Mouse (Mus musculus): ENCODE measurements around the gene Bcas2. TPM values are rescaled to one million over a fixed set of nuclear protein-coding genes. Genes with fewer than 3 reads are reported as not detected.
"Not testable (repeated sequence)": the region's sequence is repeated elsewhere in the genome, so short reads cannot be mapped to it uniquely, and the experiment has no call there.

Gene Bcas2
- polyA plus RNA-seq, 1 experiment = 25.4 TPM

DNA sequence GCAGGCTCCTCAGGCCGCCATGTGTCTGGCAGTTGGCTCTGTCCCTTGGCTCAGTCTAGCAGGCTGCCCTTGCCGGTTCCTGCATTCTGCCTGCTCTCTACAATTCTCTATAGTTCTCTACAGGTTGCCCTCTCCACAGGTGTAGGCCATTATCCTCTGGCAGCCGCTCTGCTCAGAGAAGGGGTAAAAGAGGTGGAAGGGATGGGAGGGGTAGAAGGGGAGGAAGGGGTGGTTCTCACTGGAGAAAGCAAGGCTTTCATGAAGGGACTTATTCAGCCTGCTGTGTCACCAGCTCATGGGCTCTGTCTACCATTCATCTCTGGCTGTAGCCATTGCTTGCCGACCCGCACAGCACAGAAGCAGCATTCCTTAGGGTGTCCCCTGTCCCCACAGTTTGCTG lies 17.0 kb downstream of the Bcas2 start:
- WGBS = 68% methylated on average over 5 of the region's 5 CpGs
- no peak for DNase-seq
- Histone ChIP-seq H3K4me1 (ENCODE audit: control insufficient read depth, insufficient read depth, low read length) (no peaks in the 10 kb centered on the region), H3K4me3 (replicated peaks; ENCODE audit: extremely low read depth, low read depth, low read length) (no peak overlapping the region)
- no peak for TF ChIP-seq POLR2A (IDR thresholded peaks at IDR 0.05; ENCODE audit: borderline replicate concordance, extremely low read depth, low read depth, low read length)

DNA sequence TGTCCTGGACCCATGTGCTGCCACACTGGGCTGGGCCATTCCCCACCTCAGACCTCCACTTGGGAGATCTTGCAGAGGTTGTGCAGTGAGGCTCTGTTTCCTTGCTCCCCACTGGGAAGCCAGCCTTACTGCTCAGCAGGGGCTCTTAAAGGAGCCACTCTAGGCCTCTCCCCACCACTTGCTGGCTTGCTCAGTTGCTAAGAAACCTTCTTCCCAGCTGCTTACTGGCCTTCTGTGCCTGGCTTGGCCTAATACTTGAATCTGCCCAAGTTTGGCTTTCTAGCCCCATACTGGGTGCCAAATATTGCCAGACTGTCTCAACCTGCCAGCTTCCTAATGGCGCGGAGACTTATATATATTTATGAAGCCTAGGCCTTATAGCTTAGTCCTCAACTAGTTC lies 17.4 kb downstream of the Bcas2 start:
- H3K4me3 ChIP-seq (replicated peaks; ENCODE audit: extremely low read depth, low read depth, low read length) = no peak overlapping the region
- no peaks in the 10 kb centered on the region for H3K4me1 ChIP-seq (ENCODE audit: control insufficient read depth, insufficient read depth, low read length)
- no peak for DNase-seq
- 93% methylated on average over 2 of the region's 2 CpGs for WGBS
- TF ChIP-seq POLR2A (IDR thresholded peaks at IDR 0.05; ENCODE audit: borderline replicate concordance, extremely low read depth, low read depth, low read length) (no peak), CTCF (IDR thresholded peaks at IDR 0.05; ENCODE audit: insufficient read depth, low read length) (no peak)

DNA sequence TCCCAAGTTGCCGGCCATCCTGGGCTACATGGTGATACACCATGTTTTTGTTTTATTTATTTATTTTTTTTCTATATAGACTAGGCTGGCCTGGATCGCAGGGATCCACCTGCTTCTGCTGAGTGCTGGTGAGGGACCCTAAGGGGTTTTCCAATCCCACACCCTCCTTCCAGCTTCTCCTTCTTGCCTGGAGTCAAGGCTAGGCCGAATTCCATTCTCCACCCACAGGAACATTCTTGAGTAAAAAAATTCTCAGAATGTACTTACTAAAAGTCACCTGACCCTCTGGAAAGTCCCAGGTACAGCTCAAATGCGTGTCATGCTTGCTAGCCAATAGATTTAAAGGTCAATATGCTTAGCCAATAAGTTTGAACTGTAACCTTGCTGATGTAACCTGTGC lies 20.7 kb downstream of the Bcas2 start:
- no peak overlapping the region for H3K4me3 ChIP-seq (replicated peaks; ENCODE audit: extremely low read depth, low read depth, low read length)
- no peaks in the 10 kb centered on the region for H3K4me1 ChIP-seq (ENCODE audit: control insufficient read depth, insufficient read depth, low read length)
- no peak for DNase-seq
- WGBS = 83% methylated on average over 4 of the region's 4 CpGs
- TF ChIP-seq POLR2A (IDR thresholded peaks at IDR 0.05; ENCODE audit: borderline replicate concordance, extremely low read depth, low read depth, low read length) (no peak), CTCF (IDR thresholded peaks at IDR 0.05; ENCODE audit: insufficient read depth, low read length) (no peak)

DNA sequence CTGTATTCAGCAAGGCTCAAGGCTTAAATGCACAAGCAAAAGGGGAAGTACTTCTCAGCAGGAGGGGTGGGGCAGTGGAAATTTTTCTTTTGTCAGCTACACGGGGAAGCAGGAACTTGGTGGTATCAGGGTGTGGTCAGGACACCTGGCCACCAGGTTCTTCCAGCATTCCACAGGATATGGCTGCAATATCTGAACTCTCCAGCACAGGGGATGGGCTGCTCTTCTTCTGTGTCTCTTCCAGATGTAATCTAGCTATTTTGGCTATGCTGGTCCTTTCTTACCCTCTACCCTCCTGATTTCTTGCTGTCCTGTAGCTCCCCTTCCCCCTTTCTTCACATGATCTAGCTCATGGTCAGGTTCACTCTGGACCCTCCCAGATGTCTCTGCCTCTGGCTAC lies 21.7 kb downstream of the Bcas2 start:
- DNase-seq = no peak
- Histone ChIP-seq H3K4me1 (ENCODE audit: control insufficient read depth, insufficient read depth, low read length) (no peaks in the 10 kb centered on the region), H3K4me3 (replicated peaks; ENCODE audit: extremely low read depth, low read depth, low read length) (no peak overlapping the region)
- 57% methylated on average over 1 of the region's 1 CpGs for WGBS
- no peak for TF ChIP-seq CTCF (IDR thresholded peaks at IDR 0.05; ENCODE audit: insufficient read depth, low read length)
- TF ChIP-seq POLR2A (IDR thresholded peaks at IDR 0.05; ENCODE audit: borderline replicate concordance, extremely low read depth, low read depth, low read length) = no peak

DNA sequence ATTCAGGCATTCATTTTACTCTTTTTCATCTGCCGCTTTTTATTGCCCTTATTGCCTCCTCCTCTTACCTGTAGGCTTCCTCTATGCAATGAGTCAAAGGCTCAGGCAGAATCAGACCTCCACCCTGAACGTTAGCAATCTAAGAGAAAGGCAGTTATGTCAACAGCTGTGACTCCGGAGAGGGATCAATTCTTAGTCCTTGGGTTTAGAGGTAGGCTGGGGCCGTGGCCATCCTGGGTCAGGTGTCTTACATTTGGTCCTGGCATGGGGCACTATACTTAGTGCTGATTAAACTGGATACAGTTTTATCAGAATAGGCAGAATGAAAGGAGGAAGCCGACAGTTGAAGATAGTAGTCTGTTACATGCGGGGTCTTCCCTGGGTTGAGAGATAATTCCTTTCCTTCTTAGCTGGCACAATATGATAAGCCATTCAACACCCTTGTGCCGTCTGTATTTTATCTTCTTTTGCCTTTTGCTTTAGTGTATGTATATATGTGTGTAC lies 24.9 kb downstream of the Bcas2 start:
- no peaks in the 10 kb centered on the region for H3K4me1 ChIP-seq (ENCODE audit: control insufficient read depth, insufficient read depth, low read length)
- no peak for DNase-seq
- 73% methylated on average over 7 of the region's 7 CpGs for WGBS
- H3K4me3 ChIP-seq (replicated peaks; ENCODE audit: extremely low read depth, low read depth, low read length) = no peak overlapping the region
- TF ChIP-seq POLR2A (IDR thresholded peaks at IDR 0.05; ENCODE audit: borderline replicate concordance, extremely low read depth, low read depth, low read length) (no peak), CTCF (IDR thresholded peaks at IDR 0.05; ENCODE audit: insufficient read depth, low read length) (no peak)

DNA sequence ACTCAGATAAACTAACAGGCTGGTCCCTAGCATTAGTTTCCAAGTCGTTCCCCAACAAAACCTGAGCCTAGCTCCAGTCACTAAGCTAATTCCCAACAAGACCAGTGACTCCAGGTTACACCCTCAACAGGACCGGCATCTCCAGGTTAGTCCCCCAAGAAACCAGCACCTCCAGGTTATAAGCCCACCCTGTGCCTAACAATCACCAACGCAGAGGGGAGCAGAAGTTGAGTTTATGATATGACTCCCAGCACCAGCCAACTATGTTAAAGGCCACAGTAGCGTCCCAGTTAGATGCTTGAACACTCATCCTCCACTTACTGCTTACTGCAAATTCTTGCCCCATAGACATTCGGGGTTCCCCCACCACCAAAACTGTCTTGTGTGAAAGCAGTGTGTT lies 27.9 kb downstream of the Bcas2 start:
- WGBS = 84% methylated on average over 5 of the region's 5 CpGs
- TF ChIP-seq POLR2A (IDR thresholded peaks at IDR 0.05; ENCODE audit: borderline replicate concordance, extremely low read depth, low read depth, low read length) (no peak), CTCF (IDR thresholded peaks at IDR 0.05; ENCODE audit: insufficient read depth, low read length) (no peak)
- DNase-seq = no peak

DNA sequence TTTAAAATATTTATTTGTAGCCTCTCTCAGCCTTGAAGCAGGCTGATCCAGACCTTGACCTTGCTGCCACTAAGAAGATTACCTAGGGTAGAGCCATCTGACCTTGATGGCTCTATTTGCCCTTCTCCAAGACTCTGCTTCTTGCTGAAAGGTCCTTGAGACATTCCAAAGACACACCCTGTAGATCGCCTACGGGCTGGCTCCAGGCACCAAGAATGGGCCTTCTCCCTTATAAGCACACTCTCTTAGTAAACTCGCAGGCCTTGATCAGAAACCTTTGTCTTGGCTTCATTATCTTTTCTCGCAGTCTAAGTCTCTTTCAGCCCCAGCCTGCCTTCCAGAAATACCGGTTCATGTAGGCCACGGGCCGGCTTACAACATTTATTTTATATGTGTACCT lies 29.6 kb downstream of the Bcas2 start:
- not testable (repeated sequence) for H3K4me1 ChIP-seq (ENCODE audit: control insufficient read depth, insufficient read depth, low read length); DNase-seq; H3K4me3 ChIP-seq (replicated peaks; ENCODE audit: extremely low read depth, low read depth, low read length)
- 91% methylated on average over 7 of the region's 7 CpGs for WGBS

More for the DNA sequence above, 27.9 kb downstream of the Bcas2 start:
- Histone ChIP-seq H3K4me1 (ENCODE audit: control insufficient read depth, insufficient read depth, low read length) (no peaks in the 10 kb centered on the region), H3K4me3 (replicated peaks; ENCODE audit: extremely low read depth, low read depth, low read length) (no peak overlapping the region)

DNA sequence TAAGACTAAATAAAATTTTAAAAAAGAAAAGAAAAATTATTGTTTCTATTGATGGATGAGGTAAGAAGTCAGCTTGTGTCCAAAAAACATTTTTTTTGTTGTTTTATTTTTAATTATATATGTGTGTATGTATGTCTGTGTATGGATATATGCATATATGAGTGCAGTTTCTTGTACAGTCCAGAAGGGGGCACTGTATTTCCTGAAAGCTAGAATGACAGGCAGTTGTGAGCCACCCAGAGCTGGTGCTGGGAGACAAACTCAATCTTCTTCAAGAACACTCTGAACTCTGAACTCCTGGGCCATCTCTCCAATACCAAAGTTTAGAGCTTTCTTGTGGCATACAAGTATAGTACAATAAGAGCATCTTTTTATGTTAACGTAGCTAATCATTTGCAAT lies 32.1 kb downstream of the Bcas2 start:
- TF ChIP-seq POLR2A (IDR thresholded peaks at IDR 0.05; ENCODE audit: borderline replicate concordance, extremely low read depth, low read depth, low read length) (no peak), CTCF (IDR thresholded peaks at IDR 0.05; ENCODE audit: insufficient read depth, low read length) (no peak)
- Histone ChIP-seq H3K4me1 (ENCODE audit: control insufficient read depth, insufficient read depth, low read length) (no peaks in the 10 kb centered on the region), H3K4me3 (replicated peaks; ENCODE audit: extremely low read depth, low read depth, low read length) (no peak overlapping the region)
- DNase-seq = no peak
- 98% methylated on average over 1 of the region's 1 CpGs for WGBS

DNA sequence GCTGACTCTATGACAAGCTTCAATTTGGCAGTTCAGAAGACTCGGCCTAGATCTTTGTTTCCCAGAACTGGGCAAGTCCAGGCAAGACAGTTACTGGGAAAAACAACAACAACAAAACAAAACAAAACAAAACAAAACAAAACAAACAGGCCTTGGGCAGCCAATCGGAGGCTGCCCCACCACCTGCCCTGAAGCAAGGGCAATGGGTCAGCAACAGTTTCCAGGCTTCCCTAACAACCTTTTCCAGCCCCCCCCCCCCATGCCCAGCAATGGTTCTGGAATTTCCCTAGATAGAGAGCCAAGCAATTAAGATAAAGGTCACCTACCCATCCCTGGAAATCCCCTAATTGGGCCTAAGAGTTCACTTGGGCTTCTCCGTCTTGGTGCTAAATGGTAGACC lies 33.0 kb downstream of the Bcas2 start:
- WGBS = 87% methylated on average over 3 of the region's 3 CpGs
- no peak for TF ChIP-seq CTCF (IDR thresholded peaks at IDR 0.05; ENCODE audit: insufficient read depth, low read length)
- TF ChIP-seq POLR2A (IDR thresholded peaks at IDR 0.05; ENCODE audit: borderline replicate concordance, extremely low read depth, low read depth, low read length) = no peak
- no peak overlapping the region for H3K4me3 ChIP-seq (replicated peaks; ENCODE audit: extremely low read depth, low read depth, low read length)
- DNase-seq = no peak
- H3K4me1 ChIP-seq (ENCODE audit: control insufficient read depth, insufficient read depth, low read length) = no peaks in the 10 kb centered on the region

DNA sequence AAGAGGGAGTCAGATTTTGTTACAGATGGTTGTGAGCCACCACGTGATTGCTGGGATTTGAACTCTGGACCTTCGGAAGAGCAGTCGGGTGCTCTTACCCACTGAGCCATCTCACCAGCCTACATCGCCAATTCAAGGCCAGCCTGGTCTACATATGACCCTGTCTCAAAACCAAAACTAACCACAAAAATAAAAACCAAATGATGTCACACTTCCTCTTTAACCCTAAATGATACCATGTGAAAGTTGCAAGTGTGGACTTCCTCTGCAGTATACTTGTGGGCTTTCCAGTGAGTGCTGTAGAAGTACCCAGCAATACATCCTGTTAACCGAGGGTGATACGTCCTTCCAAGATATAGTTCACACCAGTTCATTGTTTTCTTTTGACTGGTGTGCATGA lies 34.9 kb downstream of the Bcas2 start:
- no peaks in the 10 kb centered on the region for H3K4me1 ChIP-seq (ENCODE audit: control insufficient read depth, insufficient read depth, low read length)
- no peak overlapping the region for H3K4me3 ChIP-seq (replicated peaks; ENCODE audit: extremely low read depth, low read depth, low read length)
- WGBS = 57% methylated on average over 6 of the region's 6 CpGs
- no peak for DNase-seq
- no peak for TF ChIP-seq CTCF (IDR thresholded peaks at IDR 0.05; ENCODE audit: insufficient read depth, low read length)
- TF ChIP-seq POLR2A (IDR thresholded peaks at IDR 0.05; ENCODE audit: borderline replicate concordance, extremely low read depth, low read depth, low read length) = no peak

DNA sequence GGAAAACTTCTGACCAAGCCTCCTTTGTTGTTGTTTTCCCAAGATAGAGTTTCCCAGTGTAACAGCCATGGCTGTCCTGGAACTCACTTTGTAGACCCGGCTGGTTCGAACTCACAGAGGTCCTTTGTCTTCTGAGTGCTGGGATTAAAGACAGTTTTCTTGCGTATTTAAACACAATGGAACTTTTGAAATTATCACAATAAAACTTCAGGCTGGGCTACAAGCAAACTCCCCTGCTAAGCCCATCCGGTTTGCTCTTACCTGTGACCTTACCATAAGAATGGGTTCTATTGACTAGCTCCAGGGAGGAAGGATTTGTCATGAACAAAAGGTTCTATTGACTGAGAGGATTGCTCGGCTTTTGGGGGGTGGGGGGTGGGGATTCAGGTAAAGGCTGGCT lies 36.3 kb downstream of the Bcas2 start:
- 61% methylated on average over 5 of the region's 5 CpGs for WGBS
- H3K4me3 ChIP-seq (replicated peaks; ENCODE audit: extremely low read depth, low read depth, low read length) = no peak overlapping the region
- TF ChIP-seq POLR2A (IDR thresholded peaks at IDR 0.05; ENCODE audit: borderline replicate concordance, extremely low read depth, low read depth, low read length) = no peak
- TF ChIP-seq CTCF (IDR thresholded peaks at IDR 0.05; ENCODE audit: insufficient read depth, low read length) = no peak
- H3K4me1 ChIP-seq (ENCODE audit: control insufficient read depth, insufficient read depth, low read length) = no peaks in the 10 kb centered on the region
- DNase-seq = no peak

All from lung, adult 2 months (tissue).